Mouse (Mus musculus): ENCODE measurements around the gene Mybbp1a. TPM values are rescaled to one million over a fixed set of nuclear protein-coding genes. Genes with fewer than 3 reads are reported as not detected.
"Not testable (repeated sequence)": the region's sequence is repeated elsewhere in the genome, so short reads cannot be mapped to it uniquely, and the experiment has no call there.

Gene Mybbp1a
- polyA plus RNA-seq, 1 experiment from 2014 or later, result 175 TPM

DNA sequence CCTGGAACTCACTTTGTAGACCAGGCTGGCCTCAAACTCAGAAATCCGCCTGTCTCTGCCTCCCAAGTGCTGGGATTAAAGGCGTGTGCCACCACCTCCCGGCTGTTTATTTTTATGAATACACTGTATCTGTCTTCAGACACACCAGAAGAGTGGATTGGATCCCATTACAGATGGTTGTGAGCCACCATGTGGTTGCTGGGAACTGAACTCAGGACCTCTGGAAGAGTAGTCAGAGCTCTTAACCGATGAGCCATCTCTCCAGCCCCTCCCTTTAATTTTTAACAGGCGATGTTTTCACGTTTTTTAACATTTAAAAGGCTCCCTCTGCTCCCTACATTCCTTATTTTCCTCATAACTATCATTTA lies 574 bp upstream of the Mybbp1a start:
- not testable (repeated sequence) for H3K9me3 ChIP-seq (ENCODE audit: control insufficient read depth, low read length); H3K27me3 ChIP-seq (ENCODE audit: control insufficient read depth, insufficient read depth, low read length); H3K4me1 ChIP-seq (ENCODE audit: control insufficient read depth, insufficient read depth, low read length); ATAC-seq (ENCODE audit: insufficient number of reproducible peaks, low FRiP score, low TSS enrichment, low read depth); DNase-seq (ENCODE audit: low spot score)
- Histone ChIP-seq H3K4me3 (ENCODE audit: low read depth, low read length) (peak overlapping the region; percentile 66), H3K27ac (replicated peaks; ENCODE audit: low read depth, low read length) (peak overlapping the region; percentile 82), H3K9ac (ENCODE audit: low read length) (peak overlapping the region; percentile 63), H3K4me2 (ENCODE audit: low read depth, severe bottlenecking) (peak overlapping the region; percentile 85), H3K36me3 (ENCODE audit: control insufficient read depth, insufficient read depth, low read length) (peaks cover 23% of the 10 kb centered on the region)
- WGBS, result 49% methylated on average over 6 of the region's 6 CpGs

DNA sequence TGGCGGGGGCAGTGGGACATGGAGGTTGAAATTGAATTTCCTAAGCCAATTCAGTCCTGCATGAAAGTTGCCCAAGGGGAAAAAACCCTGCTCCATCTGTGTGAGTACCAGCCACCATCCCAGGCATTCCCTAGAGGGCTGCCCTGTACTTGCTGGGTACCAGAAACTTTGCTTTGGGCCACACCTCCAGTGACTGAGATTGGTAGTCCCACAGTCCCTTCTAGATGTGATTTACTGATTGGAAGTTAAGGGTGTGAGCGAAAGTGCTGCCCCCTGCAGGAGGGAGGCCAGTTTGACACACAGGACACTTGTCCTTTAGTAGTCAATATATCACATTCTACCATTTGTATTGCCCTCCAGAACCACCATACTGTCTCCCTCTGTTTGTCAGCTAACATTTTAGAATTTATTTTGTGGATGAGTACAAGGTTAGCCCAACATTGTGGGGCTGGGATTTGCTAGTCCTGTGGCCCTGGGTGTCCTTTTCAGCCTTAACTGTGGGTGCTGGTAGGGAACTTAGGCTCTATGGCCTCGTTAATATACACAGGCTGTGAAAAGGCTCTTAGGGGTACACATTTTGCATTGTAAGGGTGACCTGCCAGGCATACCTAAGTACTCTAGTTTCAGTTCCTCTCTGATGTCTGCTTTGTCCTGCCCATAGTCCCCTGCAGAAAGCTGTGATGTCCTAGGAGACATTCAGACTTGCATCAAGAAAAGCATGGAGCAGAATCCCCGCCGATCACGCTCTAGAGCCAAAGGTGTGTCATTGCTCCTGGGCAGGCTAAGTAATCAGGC lies 5.4 kb downstream of the Mybbp1a start:
- Histone ChIP-seq H3K4me2 (ENCODE audit: low read depth, severe bottlenecking) (no peak overlapping the region), H3K27me3 (ENCODE audit: control insufficient read depth, insufficient read depth, low read length) (no peaks in the 10 kb centered on the region), H3K9ac (ENCODE audit: low read length) (no peak overlapping the region), H3K4me3 (ENCODE audit: low read depth, low read length) (no peak overlapping the region), H3K27ac (replicated peaks; ENCODE audit: low read depth, low read length) (no peak overlapping the region), H3K4me1 (ENCODE audit: control insufficient read depth, insufficient read depth, low read length) (peaks cover 4% of the 10 kb centered on the region), H3K36me3 (ENCODE audit: control insufficient read depth, insufficient read depth, low read length) (peaks cover 60% of the 10 kb centered on the region), H3K9me3 (ENCODE audit: control insufficient read depth, low read length) (no peaks in the 10 kb centered on the region)
- peak; percentile 72 for DNase-seq (ENCODE audit: low spot score)
- 88% methylated on average over 6 of the region's 6 CpGs for WGBS
- ATAC-seq (ENCODE audit: insufficient number of reproducible peaks, low FRiP score, low TSS enrichment, low read depth), result no peak

DNA sequence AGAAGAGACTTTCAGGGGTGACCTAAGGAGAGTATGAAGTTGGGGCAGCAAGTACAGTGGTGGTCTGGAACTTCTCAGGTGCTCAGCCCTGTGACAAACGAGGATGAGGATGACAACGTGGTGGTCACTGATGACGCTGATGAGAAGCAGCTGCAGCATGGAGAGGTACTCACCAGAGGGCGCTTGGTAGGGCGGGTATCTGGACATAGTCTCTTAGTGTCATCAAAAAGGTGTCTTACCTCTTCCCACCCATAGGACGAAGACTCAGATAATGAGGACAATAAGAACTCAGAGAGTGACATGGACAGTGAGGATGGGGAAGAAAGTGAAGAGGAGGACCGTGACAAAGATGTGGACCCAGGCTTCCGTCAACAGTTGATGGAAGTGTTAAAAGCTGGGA lies 6.3 kb downstream of the Mybbp1a start:
- 88% methylated on average over 8 of the region's 8 CpGs for WGBS
- Histone ChIP-seq H3K4me1 (ENCODE audit: control insufficient read depth, insufficient read depth, low read length) (no peaks in the 10 kb centered on the region; the same call in 1 of the 2 replicates), H3K4me2 (ENCODE audit: low read depth, severe bottlenecking) (no peak overlapping the region), H3K27ac (replicated peaks; ENCODE audit: low read depth, low read length) (no peak overlapping the region), H3K36me3 (ENCODE audit: control insufficient read depth, insufficient read depth, low read length) (peaks cover 60% of the 10 kb centered on the region), H3K9me3 (ENCODE audit: control insufficient read depth, low read length) (no peaks in the 10 kb centered on the region), H3K4me3 (ENCODE audit: low read depth, low read length) (no peak overlapping the region), H3K27me3 (ENCODE audit: control insufficient read depth, insufficient read depth, low read length) (no peaks in the 10 kb centered on the region), H3K9ac (ENCODE audit: low read length) (no peak overlapping the region)
- ATAC-seq (ENCODE audit: insufficient number of reproducible peaks, low FRiP score, low TSS enrichment, low read depth) (no peak), DNase-seq (ENCODE audit: low spot score) (no peak)

DNA sequence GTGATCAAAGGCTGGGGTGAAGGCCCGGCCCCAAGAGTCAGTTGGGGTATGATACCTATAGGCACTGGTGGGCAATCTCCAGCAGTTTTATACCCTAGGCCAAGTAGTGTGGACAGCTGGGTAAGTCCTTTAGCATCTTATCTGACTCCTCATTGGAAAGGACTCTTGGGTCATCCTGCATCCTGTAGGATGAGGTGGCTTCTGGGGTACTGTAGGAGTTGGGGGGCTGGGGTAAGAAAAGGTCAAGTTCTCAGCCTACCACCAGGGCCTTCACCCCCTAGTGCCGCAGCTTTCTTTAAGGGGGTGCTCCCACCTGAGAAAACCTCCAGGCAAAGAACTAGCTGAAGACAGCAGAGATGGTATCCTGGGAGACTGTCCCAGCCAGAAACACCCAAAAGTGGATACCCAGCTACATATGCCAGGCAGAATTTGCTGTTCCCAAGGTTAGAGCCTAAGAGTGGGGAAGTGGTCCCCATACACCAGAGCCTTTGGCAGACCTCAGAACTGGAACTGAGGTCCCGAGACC lies 11.0 kb downstream of the Mybbp1a start:
- peaks cover 30% of the 10 kb centered on the region for H3K36me3 ChIP-seq (ENCODE audit: control insufficient read depth, insufficient read depth, low read length)
- H3K9me3 ChIP-seq (ENCODE audit: control insufficient read depth, low read length), result no peaks in the 10 kb centered on the region
- no peaks in the 10 kb centered on the region for H3K4me1 ChIP-seq (ENCODE audit: control insufficient read depth, insufficient read depth, low read length)
- no peak for ATAC-seq (ENCODE audit: insufficient number of reproducible peaks, low FRiP score, low TSS enrichment, low read depth)
- H3K27me3 ChIP-seq (ENCODE audit: control insufficient read depth, insufficient read depth, low read length), result no peaks in the 10 kb centered on the region
- H3K4me3 ChIP-seq (ENCODE audit: low read depth, low read length), result no peak overlapping the region
- 85% methylated on average over 3 of the region's 3 CpGs for WGBS
- H3K9ac ChIP-seq (ENCODE audit: low read length), result no peak overlapping the region
- no peak overlapping the region for H3K27ac ChIP-seq (replicated peaks; ENCODE audit: low read depth, low read length)
- DNase-seq (ENCODE audit: low spot score), result no peak
- H3K4me2 ChIP-seq (ENCODE audit: low read depth, severe bottlenecking), result no peak overlapping the region

DNA sequence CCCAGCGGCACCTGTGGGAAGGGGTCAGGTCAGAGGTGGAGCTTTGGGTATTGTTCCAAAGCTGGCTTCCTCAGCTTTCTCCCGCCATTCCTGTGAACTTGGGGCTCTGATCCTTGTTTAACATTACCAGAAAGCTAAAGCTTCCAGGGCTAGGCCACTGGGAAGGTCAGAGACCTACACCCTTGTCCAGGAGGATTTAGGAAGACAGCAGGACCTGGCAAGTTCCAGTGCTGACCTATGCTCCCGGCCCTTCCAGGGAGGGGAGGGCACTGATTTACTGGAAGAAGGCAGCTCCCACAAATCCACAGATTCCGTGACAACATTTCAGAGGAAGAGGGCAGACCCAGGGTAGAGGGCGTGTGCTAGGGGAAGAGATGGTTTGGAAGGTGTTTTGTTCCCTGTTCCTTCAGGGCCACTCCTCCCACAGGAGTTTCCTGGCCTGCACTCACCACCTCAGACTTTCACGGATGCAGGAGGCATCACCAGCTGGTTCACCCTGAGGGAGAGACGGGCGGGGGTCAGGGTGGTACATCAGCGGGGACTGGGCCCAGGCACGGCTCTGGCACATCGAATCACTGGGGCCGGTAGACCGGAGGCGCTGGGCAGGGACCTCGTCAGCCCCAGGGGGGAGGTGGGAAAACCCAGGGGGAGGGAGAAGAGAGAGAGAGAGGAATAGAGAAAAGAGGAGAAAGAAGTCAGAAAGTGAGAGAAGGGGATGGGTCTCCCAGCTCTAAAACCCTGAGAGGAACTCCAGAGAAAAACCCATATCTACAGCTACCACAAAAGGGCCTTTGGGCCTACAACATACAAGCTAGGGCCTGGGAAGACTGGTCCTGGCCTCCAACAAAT lies 12.2 kb downstream of the Mybbp1a start:
- 55% methylated on average over 15 of the region's 15 CpGs for WGBS

DNA sequence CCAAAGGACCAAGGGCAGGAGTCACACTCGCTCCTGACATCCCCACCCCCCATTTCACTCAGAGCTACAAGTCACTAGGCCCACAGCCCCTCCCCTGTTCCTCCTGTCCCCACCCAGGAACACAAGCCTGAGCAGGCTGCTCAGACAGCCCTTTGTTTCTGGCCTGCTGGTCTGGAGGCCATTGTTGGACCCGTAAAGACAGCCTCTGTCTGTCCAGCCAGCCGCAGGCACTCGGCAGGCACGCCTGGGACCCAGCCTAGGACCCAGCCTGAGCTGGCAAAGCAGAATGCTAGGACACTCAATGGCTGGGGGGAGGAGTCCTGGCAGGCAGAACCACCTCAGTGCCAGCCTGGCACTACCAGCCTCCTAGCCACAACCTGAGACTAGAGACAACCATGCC lies 14.5 kb downstream of the Mybbp1a start:
- Histone ChIP-seq H3K27ac (replicated peaks; ENCODE audit: low read depth, low read length) (no peak overlapping the region), H3K4me3 (ENCODE audit: low read depth, low read length) (no peak overlapping the region), H3K9me3 (ENCODE audit: control insufficient read depth, low read length) (no peaks in the 10 kb centered on the region), H3K4me1 (ENCODE audit: control insufficient read depth, insufficient read depth, low read length) (no peaks in the 10 kb centered on the region), H3K27me3 (ENCODE audit: control insufficient read depth, insufficient read depth, low read length) (no peaks in the 10 kb centered on the region), H3K9ac (ENCODE audit: low read length) (no peak overlapping the region), H3K36me3 (ENCODE audit: control insufficient read depth, insufficient read depth, low read length) (peaks cover 3% of the 10 kb centered on the region), H3K4me2 (ENCODE audit: low read depth, severe bottlenecking) (no peak overlapping the region)
- ATAC-seq (ENCODE audit: insufficient number of reproducible peaks, low FRiP score, low TSS enrichment, low read depth), result no peak
- 75% methylated on average over 5 of the region's 5 CpGs for WGBS
- no peak for DNase-seq (ENCODE audit: low spot score)

More for the DNA sequence above, 12.2 kb downstream of the Mybbp1a start:
- H3K9ac ChIP-seq (ENCODE audit: low read length), result no peak overlapping the region
- no peaks in the 10 kb centered on the region for H3K9me3 ChIP-seq (ENCODE audit: control insufficient read depth, low read length)
- H3K27me3 ChIP-seq (ENCODE audit: control insufficient read depth, insufficient read depth, low read length), result no peaks in the 10 kb centered on the region
- no peak for DNase-seq (ENCODE audit: low spot score)
- no peak for ATAC-seq (ENCODE audit: insufficient number of reproducible peaks, low FRiP score, low TSS enrichment, low read depth)
- peaks cover 20% of the 10 kb centered on the region for H3K36me3 ChIP-seq (ENCODE audit: control insufficient read depth, insufficient read depth, low read length)
- H3K4me1 ChIP-seq (ENCODE audit: control insufficient read depth, insufficient read depth, low read length), result no peaks in the 10 kb centered on the region
- H3K4me2 ChIP-seq (ENCODE audit: low read depth, severe bottlenecking), result no peak overlapping the region
- no peak overlapping the region for H3K27ac ChIP-seq (replicated peaks; ENCODE audit: low read depth, low read length)
- H3K4me3 ChIP-seq (ENCODE audit: low read depth, low read length), result no peak overlapping the region

DNA sequence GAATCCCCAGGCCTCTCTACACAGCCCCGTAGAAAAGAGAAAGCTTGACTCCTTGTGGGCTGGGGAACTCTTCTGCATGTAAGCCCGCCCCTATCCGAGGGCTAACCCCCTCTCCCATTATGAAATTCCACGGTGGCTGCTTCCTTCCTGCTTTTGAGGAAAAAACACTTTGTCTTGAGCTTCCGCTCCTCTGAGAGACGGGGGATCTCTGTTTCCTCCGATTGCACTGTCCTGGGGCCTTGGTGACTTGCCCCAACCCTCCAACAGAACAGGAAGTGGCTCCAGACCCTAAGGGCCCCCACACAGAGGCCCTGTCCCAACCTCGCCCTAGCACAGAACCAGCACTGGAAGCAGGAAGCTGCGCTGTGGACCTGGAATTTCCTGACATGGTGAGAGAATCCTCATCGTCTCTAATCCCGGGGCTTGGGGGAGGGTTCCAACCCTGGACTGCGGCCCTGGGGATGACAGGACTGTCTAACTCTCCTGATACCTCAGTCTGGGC lies 16.9 kb downstream of the Mybbp1a start:
- 73% methylated on average over 12 of the region's 12 CpGs for WGBS
- no peak for DNase-seq (ENCODE audit: low spot score)
- Histone ChIP-seq H3K27ac (replicated peaks; ENCODE audit: low read depth, low read length) (no peak overlapping the region), H3K4me1 (ENCODE audit: control insufficient read depth, insufficient read depth, low read length) (no peaks in the 10 kb centered on the region), H3K27me3 (ENCODE audit: control insufficient read depth, insufficient read depth, low read length) (no peaks in the 10 kb centered on the region), H3K9ac (ENCODE audit: low read length) (no peak overlapping the region), H3K4me2 (ENCODE audit: low read depth, severe bottlenecking) (no peak overlapping the region), H3K4me3 (ENCODE audit: low read depth, low read length) (no peak overlapping the region), H3K9me3 (ENCODE audit: control insufficient read depth, low read length) (no peaks in the 10 kb centered on the region), H3K36me3 (ENCODE audit: control insufficient read depth, insufficient read depth, low read length) (no peaks in the 10 kb centered on the region)
- no peak for ATAC-seq (ENCODE audit: insufficient number of reproducible peaks, low FRiP score, low TSS enrichment, low read depth)

DNA sequence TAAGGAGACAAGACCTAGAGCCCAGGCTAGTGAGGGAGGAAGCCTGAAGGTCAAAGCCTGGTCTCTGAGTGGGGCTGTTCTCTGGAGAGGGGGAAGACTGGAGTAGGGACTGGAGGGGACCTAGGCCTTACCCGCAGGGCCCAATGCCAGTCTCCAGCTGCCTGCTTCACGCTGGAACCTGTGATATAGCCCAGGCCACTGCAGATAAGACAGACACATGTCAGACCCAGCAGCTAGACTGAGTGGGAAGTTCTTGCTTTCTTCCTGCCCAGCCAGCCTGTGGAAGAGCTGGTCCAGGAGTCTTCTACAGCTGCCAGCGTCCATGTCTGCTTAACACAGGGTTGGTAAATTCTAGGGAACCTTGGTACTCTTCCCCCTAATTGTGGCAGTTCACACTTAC lies 17.3 kb downstream of the Mybbp1a start:
- no peak overlapping the region for H3K9ac ChIP-seq (ENCODE audit: low read length)
- no peaks in the 10 kb centered on the region for H3K36me3 ChIP-seq (ENCODE audit: control insufficient read depth, insufficient read depth, low read length)
- H3K27me3 ChIP-seq (ENCODE audit: control insufficient read depth, insufficient read depth, low read length), result no peaks in the 10 kb centered on the region
- H3K9me3 ChIP-seq (ENCODE audit: control insufficient read depth, low read length), result no peaks in the 10 kb centered on the region
- DNase-seq (ENCODE audit: low spot score) (no peak), ATAC-seq (ENCODE audit: insufficient number of reproducible peaks, low FRiP score, low TSS enrichment, low read depth) (no peak)
- H3K4me3 ChIP-seq (ENCODE audit: low read depth, low read length), result no peak overlapping the region
- H3K4me1 ChIP-seq (ENCODE audit: control insufficient read depth, insufficient read depth, low read length), result no peaks in the 10 kb centered on the region
- no peak overlapping the region for H3K4me2 ChIP-seq (ENCODE audit: low read depth, severe bottlenecking)
- H3K27ac ChIP-seq (replicated peaks; ENCODE audit: low read depth, low read length), result no peak overlapping the region
- WGBS, result 79% methylated on average over 3 of the region's 3 CpGs
